Mouse (Mus musculus) liver, embryonic 14.5 days (tissue): ENCODE data around the gene Pla2g6. TPM values are rescaled to one million over a fixed set of nuclear protein-coding genes. Genes with fewer than 3 reads are reported as not detected.
A peak's percentile ranks its signal among the peaks of the same experiment; 100 is the strongest.

ENCODE experiments used
- ATAC-seq: fragments of 200-750 bp; cut with Nextera tagmentation; 2 replicates; pipeline ENCODE4 v1.8.0; 2017; ENCODE audit warnings: moderate number of reproducible peaks, mild to moderate bottlenecking, moderate library complexity; ENCODE audit not compliant: insufficient read depth
- DNase-seq, 3 experiments: peaks; one replicate each; pipeline ENCODE4 v3.0.0-alpha.2; 2012 to 2013; ENCODE audit warnings: low read depth in 3 of 3, low spot score in 3 of 3
- H3K27ac ChIP-seq: fragments of 300-500 bp; sonication (generic); 2 replicates; pipeline ENCODE4 v1.5.1; 2014; ENCODE audit warnings: moderate library complexity, mild to moderate bottlenecking, control low read depth, inconsistent platforms
- H3K27me3 ChIP-seq: fragments of 300-500 bp; sonication (generic); 2 replicates; pipeline ENCODE4 v1.6.1; 2014; ENCODE audit warnings: mild to moderate bottlenecking, low read length, moderate library complexity; ENCODE audit not compliant: control insufficient read depth, insufficient read depth
- H3K36me3 ChIP-seq: fragments of 300-500 bp; sonication (generic); replicated peaks from 2 replicates; pipeline ENCODE4 v1.6.1; 2014; ENCODE audit warnings: low read depth; ENCODE audit not compliant: control insufficient read depth, insufficient read depth
- H3K4me1 ChIP-seq, 2 experiments: fragments of 200-500 bp in 1 of 2; fragments of 300-500 bp in 1 of 2; sonication (generic) in 1 of 2; replicated peaks; 2 replicates each; pipeline ENCODE4 v1.6.1; 2012 to 2014; ENCODE audit warnings: antibody characterized with exemption in 1 of 2, inconsistent platforms in 1 of 2, low read length in 1 of 2; ENCODE audit not compliant: control insufficient read depth in 2 of 2, insufficient read depth in 2 of 2
- H3K4me2 ChIP-seq: fragments of 300-500 bp; sonication (generic); 2 replicates; pipeline ENCODE4 v1.6.1; 2014; ENCODE audit warnings: low read depth, mild to moderate bottlenecking, control low read depth, moderate library complexity
- H3K4me3 ChIP-seq, 2 experiments: fragments of 200-500 bp in 1 of 2; fragments of 300-500 bp in 1 of 2; sonication (generic) in 1 of 2; 2 replicates each; pipeline ENCODE4 v1.5.1; 2012 to 2014; ENCODE audit warnings: low read depth in 2 of 2, low read length in 2 of 2, mild to moderate bottlenecking in 2 of 2, control low read depth in 1 of 2, inconsistent platforms in 1 of 2, moderate library complexity in 1 of 2; ENCODE audit not compliant: insufficient read depth in 1 of 2
- H3K9ac ChIP-seq: fragments of 300-500 bp; sonication (generic); replicated peaks from 2 replicates; pipeline ENCODE4 v1.6.1; 2014; ENCODE audit warnings: mild to moderate bottlenecking, control low read depth, moderate library complexity
- H3K9me3 ChIP-seq: fragments of 300-500 bp; sonication (generic); 2 replicates; pipeline ENCODE4 v1.6.1; 2016; ENCODE audit warnings: low read length, mixed read lengths; ENCODE audit not compliant: control insufficient read depth
- CTCF ChIP-seq: IDR thresholded peaks from 2 replicates; pipeline ENCODE4 v1.5.1; 2016; ENCODE audit warnings: antibody characterized with exemption, low read depth, control low read depth
- EP300 ChIP-seq: IDR thresholded peaks from 2 replicates; pipeline ENCODE4 v1.6.1; 2016; ENCODE audit warnings: antibody characterized with exemption, low read depth
- WGBS: fragments of 180-500 bp; shearing (Covaris S2); extraction: QIAGEN DNeasy Blood & Tissue Kit; methylation state at CpG from one replicate; pipeline ENCODE4 v1.1.7; 2014; ENCODE audit not compliant: insufficient replicate concordance; 5-methylcytosine and 5-hydroxymethylcytosine counted together
- polyA plus RNA-seq, 2 experiments: library from polyadenylated mRNA; depleted of rRNA in 1 of 2; stranded (reverse) in 1 of 2; unstranded in 1 of 2; fragments of >200 nt; fragmentation: Nextera tagmentation in 1 of 2; extraction: Ambion mirVana in 1 of 2; gene quantifications; 2 replicates each; pipeline versions ENCODE4 v1.2.1 to v1.2.3; 2012 to 2014

Gene Pla2g6
- polyA plus RNA-seq, 2 experiments: 7.9 to 10.5 TPM

GRCm38 (mm10) chr15:79346051-79346793 is 18.0 kb upstream of the Pla2g6 start, which contains the start of gene Maff:
Maff (plus strand) TSS chr15:79346621.
- H3K27ac ChIP-seq: peak within 1 kb of the TSS; percentile 51

GRCm38 (mm10) chr15:79344627-79345026 is 16.4 kb upstream of the Pla2g6 start:
- Histone ChIP-seq H3K27ac (no peak overlapping the region), H3K9ac (no peak overlapping the region), H3K36me3 (no peaks in the 10 kb centered on the region), H3K9me3 (no peaks in the 10 kb centered on the region), H3K4me1 (peaks cover 0 to 20% of the 10 kb centered on the region in 2 experiments; a peak in 3 of 4 replicates), H3K4me2 (no peak overlapping the region), H3K4me3 (no peak overlapping the region), H3K27me3 (peaks cover 14% of the 10 kb centered on the region)
- 51% methylated on average over 4 of the region's 4 CpGs for WGBS
- no peak for DNase-seq
- TF ChIP-seq CTCF (no peak), EP300 (no peak)
- no peak for ATAC-seq

More at GRCm38 (mm10) chr15:79346051-79346793, 18.0 kb upstream of the Pla2g6 start, which contains the start of gene Maff:
- H3K36me3 ChIP-seq: no peaks in the 10 kb centered on the region
- H3K4me1 ChIP-seq: peaks cover 0 to 24% of the 10 kb centered on the region in 2 experiments; a peak in 3 of 4 replicates
- H3K9ac ChIP-seq: peak within 1 kb of the TSS; percentile 76
- 36% methylated on average over 8 of the region's 8 CpGs for WGBS
- peak within 1 kb of the TSS; percentile 70 to 77 for H3K4me3 ChIP-seq
- TF ChIP-seq CTCF (no peak; the same call in 1 of the 2 replicates), EP300 (no peak)
- no peak for DNase-seq
- H3K4me2 ChIP-seq: peak within 1 kb of the TSS; percentile 85
- ATAC-seq: no peak
- no peaks in the 10 kb centered on the region for H3K9me3 ChIP-seq
- H3K27me3 ChIP-seq: peaks cover 14% of the 10 kb centered on the region

GRCm38 (mm10) chr15:79342641-79343337 is 14.6 kb upstream of the Pla2g6 start:
- TF ChIP-seq CTCF (no peak), EP300 (no peak)
- Histone ChIP-seq H3K4me3 (no peak overlapping the region), H3K4me2 (no peak overlapping the region), H3K27ac (no peak overlapping the region), H3K36me3 (no peaks in the 10 kb centered on the region), H3K9ac (no peak overlapping the region), H3K27me3 (peaks cover 14% of the 10 kb centered on the region), H3K9me3 (no peaks in the 10 kb centered on the region), H3K4me1 (peaks cover 0 to 14% of the 10 kb centered on the region in 2 experiments; a peak in 3 of 4 replicates)
- 48% methylated on average over 6 of the region's 6 CpGs for WGBS
- no peak for DNase-seq
- ATAC-seq: no peak

- Histone ChIP-seq H3K9me3 (no peaks in the 10 kb centered on the region), H3K9ac (no peak overlapping the region), H3K36me3 (no peaks in the 10 kb centered on the region), H3K4me3 (no peak overlapping the region), H3K27me3 (no peaks in the 10 kb centered on the region), H3K4me1 (peaks cover 0 to 10% of the 10 kb centered on the region in 2 experiments; a peak in 3 of 4 replicates), H3K4me2 (no peak overlapping the region), H3K27ac (no peak overlapping the region)
- WGBS: 53% methylated on average over 5 of the region's 5 CpGs
- ATAC-seq: no peak
- DNase-seq: no peak
- TF ChIP-seq EP300 (no peak), CTCF (no peak)
Measured at GRCm38 (mm10) chr15:79338978-79339377, 10.8 kb upstream of the Pla2g6 start.

DNA sequence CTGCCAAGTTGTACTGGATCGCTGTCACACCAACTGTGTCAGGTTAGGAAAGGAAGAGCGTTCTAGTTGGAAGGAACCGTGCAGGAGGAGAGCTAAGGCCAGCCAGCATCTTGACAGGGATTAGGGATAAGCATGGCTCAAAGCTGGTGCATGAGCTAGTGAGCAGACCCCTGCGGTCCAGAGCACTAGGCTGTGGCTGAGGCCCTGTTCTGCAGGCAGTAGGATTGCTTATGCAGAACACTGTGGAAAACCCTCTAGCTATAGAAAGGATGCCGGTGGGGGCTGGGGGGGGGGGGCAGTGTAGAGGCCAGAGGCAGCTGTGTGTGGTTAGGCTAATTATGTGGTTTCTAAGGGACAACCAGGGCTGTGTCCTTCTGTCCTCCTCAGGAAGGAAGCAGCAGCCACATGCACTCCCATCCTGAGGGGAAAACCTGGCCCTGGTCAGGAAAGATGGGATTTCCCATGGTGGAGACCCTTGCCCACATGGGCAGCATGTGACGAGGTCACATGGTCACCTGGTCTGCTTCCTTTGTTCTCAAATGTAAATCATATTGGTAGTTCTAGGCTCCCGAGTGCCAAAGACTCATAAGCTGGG is 7.0 kb upstream of the Pla2g6 start:
- no peak for DNase-seq
- no peak for ATAC-seq
- H3K4me1 ChIP-seq: peaks cover 9 to 17% of the 10 kb centered on the region in 2 experiments
- no peak overlapping the region for H3K4me2 ChIP-seq
- H3K9ac ChIP-seq: no peak overlapping the region
- H3K27me3 ChIP-seq: no peaks in the 10 kb centered on the region
- H3K9me3 ChIP-seq: no peaks in the 10 kb centered on the region
- no peak overlapping the region for H3K27ac ChIP-seq
- no peaks in the 10 kb centered on the region for H3K36me3 ChIP-seq
- TF ChIP-seq CTCF (no peak), EP300 (no peak)
- WGBS: 42% methylated on average over 7 of the region's 7 CpGs
- no peak overlapping the region for H3K4me3 ChIP-seq
